Mouse (Mus musculus): ENCODE data around the gene Nr3c2.

Nr3c2 gene

DNA sequence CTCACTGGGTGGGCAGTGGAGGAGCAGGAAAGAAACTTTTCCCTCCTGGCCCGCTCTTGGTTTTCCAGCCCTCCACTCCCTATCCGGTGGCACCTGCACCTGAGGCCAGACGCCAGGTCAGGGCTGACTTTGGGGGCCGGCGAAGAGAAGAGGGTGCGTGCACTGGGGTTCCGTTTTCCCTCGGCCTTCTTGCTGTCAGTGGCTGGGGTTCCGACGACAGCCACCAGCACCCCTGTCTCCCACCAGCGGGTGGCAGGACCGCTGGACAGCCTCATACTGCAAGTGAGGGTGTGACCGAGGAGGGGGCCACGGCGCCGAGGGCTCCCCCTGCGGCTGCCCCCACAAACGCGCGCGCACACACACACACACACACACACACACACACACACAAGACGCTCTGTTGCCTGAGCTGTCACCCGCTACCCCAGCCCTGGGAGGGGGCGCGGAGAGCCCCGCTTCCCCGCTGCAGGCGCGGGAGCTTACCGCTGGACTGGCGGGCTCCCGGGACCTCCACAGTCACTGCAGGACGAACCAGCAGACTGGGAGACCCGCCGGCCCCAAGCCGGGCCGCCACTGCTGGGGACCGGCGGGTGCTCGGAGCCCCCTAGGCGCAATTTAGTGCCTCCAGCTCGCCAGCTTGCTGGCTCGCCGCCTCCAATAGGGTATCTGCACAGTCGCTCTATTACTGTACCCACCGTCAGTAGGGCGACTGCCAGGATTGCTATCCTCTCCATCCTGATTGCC is at the start of gene Nr3c2:
Nr3c2 (plus strand) TSS at position 32 of the 744 bp plus-strand sequence.
- DNase-seq (ENCODE audit: low spot score in 2 of 2): peak; percentile 41 to 46

DNA sequence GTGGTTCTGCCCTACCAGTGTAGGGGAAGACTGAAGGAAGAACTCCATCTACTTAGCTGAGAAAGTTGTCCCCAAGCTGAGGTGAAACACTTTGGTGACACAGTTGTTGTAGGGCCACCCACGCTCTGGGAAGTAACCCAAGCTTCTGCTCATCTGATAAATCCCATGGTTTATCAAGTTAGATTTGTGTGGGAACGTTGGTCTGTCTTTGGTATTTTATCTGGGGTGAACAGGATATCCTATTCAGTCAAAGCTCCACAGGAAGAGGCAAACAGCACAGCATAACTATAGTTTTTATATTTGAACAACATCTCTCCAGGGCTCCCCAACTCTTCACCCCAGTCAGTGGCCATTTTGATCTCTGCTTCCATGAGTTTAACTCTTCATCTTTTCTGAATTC is 40.7 kb upstream of the Nr3c2 start:
- DNase-seq (ENCODE audit: low spot score in 2 of 2): no peak

DNA sequence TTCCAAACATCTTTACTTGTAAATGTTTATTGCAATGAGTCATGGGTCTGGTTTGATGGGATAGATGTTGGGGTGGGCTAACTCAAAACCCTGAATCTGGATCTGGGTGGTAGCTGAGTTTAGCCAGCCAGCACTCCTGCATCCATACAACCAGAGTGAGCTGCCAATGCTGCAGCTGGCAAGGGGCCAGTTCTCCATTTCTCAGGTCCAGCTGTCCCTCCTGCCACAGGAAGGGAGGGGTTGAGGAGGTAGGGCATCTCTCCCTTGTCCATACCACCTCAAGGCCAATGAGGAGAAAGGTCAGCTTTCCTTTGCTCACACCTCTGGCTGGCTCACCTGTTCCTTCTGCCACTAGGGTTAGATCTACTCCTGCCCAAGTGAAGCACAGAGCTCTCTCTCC is 39.5 kb upstream of the Nr3c2 start:
- DNase-seq (ENCODE audit: low spot score in 2 of 2): no peak

DNA sequence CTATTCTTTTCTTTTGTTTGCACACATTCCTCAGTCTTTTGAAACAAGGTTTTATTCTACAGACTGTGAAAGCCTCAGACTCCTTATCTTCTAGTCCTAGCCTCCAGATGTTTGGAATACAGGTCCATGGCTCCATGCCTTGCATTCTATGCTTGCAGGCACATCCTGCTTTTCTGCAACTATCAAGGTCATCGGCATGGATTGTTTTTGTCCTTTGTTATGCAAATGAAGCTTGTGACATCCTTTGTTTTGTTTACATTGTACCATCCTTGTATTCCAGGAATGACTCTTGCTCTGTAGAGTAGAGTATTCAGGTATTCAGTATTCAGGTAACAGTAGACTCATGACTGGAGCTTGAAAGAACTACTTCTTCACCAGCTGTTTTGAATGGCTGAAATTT is 36.2 kb upstream of the Nr3c2 start:
- DNase-seq (ENCODE audit: low spot score in 2 of 2): no peak

DNA sequence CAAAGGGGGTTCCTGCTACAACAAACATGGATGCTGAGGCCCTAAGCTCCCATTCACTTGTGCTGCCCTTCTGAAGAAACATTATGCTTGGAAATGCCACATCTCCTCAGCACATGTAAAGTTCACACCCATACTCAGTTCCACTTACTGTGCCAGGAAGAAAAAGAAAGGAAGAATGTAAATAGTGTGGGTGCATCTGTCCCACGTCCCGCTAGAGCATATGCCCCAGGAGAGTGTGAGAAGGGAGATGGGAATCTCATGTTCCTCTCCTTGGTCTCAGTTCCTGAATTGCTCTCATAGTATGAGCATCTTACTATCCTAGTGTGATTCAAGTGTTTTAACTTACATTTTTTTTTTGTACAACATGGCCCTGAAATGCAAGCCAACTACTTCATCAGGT is 22.4 kb upstream of the Nr3c2 start:
- peak; percentile 7 to 23 for DNase-seq (ENCODE audit: low spot score in 2 of 2)

DNA sequence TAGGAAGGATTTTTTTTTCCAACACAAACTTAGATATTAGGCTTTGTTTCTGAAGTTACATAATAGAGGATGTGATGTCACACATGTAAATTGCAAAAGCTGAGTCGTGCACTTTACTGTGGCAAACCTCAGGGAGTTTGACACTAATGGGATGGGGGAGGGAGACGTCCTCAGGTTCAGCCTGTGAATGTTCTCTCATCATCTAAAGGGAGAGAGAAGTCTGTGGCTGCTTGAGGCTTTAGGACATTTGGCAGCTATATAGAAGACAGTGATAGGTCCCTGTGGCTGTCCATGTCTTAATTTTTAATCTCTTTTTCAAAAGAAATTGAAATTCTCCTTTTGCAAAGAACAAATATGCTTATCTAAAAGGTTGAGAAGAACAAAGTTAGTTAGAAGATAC is 2.2 kb upstream of the Nr3c2 start:
- no peak for DNase-seq (ENCODE audit: low spot score in 2 of 2)

DNA sequence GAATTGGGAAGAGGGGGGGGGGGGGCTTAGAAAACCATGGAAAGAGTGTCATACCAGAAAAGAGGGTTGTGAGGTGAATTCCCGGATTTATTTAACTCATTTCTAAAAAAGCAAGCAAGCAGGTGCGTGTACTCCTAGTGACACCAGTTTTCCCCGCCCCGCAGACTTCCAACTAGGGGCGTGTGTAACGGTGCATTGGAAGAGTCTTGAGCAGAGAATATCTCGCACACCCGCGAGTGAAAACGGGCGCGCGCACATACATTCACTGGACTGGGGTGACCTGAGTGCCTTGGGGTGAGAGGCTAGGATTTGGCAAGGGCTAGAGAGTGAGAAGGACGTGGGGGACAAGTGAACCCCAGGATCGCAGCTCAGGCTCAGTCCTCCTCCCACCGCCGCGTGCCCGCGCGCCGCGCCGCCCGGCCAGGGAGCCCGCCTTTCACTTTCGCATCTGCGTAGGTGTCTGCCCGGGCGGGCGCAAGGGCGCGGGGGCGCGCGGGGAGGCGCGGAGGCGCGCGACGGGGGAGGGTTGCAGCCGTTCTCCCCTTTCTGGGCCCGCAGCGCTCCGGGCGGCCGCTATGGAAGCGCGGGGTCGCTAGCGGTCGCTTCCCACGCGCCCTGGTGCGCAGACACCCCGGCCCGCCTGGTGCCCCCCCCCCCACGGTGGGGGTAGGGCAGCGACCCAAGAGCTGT is 376 bp upstream of the Nr3c2 start:
- DNase-seq (ENCODE audit: low spot score in 2 of 2): peak; percentile 54 to 59

DNA sequence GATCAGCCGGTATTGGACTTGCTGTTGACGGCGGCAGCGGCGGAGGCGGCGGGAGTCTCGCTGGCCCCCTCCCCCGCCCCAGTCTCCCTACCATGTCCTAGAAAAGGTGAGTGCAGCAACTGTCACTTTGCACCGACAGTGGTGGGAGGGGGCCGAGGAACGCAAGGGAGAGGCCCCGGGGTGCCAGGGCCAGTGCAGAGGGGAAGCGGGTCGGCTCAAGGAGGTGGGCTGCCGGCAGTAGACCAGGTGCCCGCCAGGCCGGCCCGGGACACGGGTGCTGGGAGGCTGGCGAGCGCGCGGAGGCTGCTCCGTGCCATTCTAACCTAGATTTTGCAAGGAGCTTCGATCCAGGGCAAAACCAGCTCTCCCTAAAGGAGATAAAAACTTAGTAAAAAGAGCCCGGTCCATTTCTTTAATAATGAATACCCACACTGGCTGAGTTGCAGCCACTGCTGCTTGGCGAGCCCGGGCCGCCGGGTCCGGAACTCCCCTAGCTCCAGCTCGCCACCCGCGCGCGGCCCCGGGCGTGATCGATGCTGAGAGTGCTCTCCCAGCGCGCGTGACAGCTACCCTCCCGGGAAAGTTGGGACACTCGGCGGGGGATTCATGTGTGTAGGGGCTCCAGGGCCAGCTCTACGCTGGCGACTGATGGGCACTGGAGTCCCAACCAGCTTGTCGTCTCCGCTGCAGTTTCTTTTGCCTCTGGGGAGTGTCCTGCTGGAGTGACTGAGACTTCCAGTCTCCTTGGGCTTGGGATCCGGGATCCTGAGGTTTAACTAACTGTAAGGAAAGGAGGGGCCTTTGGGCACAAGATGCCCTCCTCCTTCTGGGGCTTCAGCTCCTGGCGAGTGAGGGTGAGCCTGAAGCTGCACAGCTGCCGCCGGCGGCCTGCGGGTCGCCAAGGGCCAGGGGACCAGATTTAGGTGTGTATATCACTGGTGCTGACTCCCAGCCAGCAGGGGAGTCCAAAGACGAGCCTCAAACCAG is 1.2 kb downstream of the Nr3c2 start:
- peak; percentile 40 to 57 for DNase-seq (ENCODE audit: low spot score in 2 of 2)

DNA sequence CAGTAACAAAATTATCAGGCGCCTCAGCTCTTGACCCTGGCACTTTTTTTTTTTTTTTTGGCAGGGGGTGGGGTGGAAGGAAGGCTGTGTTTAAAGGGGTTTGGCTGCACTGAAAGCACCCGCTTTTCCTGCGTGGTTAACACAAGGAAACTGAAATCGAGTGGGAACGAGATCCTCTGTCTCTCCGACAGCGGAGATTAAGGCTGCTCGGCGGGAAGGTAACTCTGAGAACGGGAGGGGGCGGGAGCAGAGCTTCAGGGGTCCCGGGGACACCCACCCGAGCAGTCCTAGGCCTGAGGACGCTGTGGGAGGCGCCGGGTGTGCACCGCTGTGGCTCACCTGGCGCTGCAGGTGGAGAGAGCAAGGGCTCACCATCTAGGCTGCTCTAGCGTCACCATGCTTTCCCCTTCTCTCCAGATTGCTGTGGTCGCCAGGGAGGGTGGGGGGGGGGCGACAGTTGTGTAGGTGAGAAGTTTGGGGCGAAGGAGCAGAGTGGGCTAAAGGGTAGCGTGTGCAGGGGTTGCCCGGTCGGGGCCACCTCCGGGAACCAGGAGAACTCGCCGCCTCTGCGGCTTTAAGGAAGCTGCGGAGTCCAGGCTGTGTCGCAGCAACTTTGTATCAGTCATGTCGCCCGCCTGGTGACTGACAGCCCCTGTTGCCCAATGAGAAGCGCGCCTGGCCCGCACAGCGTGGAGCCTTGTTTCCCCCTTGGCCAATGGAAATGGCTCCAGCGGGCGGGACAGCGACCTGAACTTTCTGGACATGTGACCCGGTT is 2.4 kb downstream of the Nr3c2 start:
- peak; percentile 96 to 98 for DNase-seq (ENCODE audit: low spot score in 2 of 2)

DNA sequence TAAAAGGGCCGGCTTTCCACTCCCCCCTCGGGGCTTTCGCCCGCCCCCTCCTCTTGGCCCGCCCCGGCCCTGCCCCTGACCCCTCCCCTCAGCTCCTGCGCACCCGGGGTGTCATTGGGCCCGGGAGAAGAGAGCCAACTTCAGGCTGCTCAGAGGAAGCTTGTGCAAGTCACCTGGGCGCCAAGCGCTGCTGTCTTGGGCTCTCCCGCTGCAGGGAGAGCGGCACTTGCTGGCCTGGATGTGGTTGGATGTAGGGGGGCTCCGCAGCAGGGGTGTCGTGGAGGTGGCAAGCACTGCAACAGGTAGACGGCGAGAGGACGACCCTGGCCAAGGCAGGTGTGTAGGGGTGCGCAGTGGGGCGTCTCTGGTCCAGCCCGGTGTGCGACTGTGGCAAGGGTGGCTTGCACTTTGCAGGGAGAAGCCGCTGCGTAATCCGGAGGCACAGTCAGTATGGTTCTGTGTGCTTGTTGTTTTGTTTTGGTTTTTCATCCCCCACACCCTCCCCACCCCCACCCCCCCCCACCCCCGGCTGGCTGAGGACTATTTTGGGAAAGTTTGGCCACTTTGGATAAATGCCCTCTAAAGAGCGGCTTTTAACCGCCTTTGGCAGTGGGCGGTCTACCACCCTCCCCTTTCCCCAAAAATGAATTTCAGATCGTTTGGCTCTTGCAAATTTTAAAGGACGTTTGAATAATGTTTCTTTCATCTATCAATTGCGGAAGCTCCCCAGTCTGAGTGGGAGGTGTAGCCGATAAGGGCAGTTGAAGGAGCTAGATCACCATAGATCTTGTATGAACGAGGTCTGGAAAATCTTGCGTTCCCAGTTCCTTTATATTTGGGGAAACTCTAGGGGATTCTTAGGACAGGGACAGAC is 3.2 kb downstream of the Nr3c2 start:
- DNase-seq (ENCODE audit: low spot score in 2 of 2): no peak

DNA sequence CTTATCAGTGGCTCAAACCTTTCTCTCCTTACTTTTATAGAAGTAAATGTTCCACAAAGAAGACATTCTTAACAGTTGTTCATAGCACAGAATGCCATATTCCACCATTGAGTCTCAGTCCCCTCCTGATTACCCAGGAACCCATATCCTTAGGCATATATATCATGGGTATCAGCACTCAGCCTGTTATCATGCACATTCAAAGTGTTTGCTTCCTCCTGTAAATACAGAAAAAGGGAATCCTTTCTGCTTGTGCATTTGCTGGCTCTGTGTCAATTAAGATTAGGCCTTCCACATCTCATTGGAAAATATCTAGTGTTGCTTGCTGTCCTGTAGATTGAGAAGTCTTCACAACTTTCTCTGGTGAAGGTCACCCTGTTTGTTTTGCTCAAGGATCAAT is 12.0 kb downstream of the Nr3c2 start:
- no peak for DNase-seq (ENCODE audit: low spot score in 2 of 2)

DNA sequence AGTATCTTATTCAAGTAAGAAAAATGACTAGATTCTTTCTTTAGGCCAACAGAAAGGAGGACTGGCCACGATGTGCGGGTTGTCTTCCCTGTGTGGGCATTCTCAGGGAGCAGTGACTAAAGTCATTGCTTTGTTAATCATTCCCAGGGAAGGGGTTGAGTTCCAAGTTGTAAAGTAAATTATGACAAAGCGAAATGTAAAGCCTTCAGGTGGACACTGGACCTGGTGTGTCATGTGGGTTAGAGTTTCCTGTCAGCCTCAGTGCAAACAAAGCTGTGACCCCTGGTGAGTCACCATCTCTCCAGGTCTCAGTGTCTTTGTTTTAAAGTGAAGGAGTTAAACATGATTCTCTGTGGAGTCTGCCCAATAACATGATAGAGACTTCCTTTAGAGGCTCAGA is 13.4 kb downstream of the Nr3c2 start:
- no peak for DNase-seq (ENCODE audit: low spot score in 2 of 2)

DNA sequence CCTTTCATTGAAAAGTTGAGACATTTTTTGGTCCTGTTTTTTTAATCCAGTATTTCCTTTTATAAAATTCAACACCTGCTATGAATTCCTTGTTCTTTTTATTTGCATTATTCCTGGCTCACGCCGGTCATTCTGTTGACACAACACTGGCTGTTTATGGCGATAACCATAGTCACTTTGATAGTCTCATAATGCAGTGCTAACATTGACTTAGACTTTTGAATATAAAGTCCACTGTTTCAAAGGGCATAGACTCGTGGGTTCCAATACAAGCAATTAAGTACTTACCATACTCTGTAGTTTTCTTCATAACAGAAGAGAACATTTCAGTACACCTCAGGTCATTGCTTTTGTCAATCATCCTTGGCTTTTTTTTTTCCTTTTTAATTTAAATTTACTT is 14.0 kb downstream of the Nr3c2 start:
- DNase-seq (ENCODE audit: low spot score in 2 of 2): no peak

DNA sequence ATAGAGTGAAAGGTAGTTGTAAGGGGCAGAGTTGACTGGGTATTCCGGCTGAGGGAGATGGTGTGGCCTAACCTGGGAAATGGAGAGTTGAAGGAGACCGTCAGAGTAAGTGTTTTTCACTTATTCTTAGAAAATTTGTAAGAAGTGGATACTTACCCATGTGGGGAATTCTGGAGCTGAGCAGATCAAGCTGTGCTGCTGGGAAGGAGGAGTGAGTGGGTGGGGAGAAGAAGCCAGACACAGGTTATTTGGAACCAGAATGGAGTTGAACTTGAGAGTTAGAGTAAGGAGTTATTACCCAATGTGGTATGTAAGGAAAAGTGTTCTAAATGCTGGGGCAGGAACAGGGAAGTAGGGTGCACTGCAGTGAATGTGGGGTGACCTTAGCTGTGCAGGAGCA is 16.0 kb downstream of the Nr3c2 start:
- DNase-seq (ENCODE audit: low spot score in 2 of 2): no peak

DNA sequence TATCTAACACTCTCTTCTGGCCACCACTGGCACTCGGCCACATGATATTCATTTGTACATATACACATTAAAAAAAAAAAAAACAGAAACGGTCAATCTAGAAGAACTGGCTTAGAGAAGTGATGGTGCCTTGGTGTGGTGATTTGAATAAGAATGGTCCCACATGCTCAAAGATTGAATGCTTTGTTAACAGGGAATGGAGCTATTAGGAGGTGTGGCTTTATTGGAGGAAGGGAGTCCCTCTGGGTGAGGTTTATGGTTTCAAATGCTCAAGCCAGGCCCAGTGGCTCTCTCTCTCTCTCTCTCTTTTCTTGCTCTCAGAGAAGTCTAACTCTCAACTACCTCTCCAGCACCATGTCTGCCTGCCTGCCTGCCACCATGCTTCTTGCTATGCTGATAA is 20.3 kb downstream of the Nr3c2 start:
- DNase-seq (ENCODE audit: low spot score in 2 of 2): no peak

DNA sequence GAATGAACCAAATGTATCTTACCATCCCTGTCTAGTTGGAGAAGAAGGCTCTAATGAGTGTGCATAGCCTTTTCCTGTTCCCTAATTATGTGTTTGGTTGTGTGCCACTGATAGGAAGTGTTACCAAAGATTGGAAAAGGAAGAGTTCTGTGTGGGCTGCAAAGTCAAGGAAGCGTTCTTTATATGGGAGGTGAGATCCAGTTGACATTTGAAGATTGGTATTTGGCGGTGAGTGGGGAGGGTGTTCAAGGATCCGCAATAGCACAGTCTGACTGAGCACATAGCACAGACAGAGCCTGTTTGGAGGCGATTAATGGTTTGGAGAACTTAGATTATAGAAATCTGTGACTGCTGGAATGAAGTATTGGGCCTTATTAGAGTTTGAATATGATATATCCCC is 24.9 kb downstream of the Nr3c2 start:
- DNase-seq (ENCODE audit: low spot score in 2 of 2): no peak

DNA sequence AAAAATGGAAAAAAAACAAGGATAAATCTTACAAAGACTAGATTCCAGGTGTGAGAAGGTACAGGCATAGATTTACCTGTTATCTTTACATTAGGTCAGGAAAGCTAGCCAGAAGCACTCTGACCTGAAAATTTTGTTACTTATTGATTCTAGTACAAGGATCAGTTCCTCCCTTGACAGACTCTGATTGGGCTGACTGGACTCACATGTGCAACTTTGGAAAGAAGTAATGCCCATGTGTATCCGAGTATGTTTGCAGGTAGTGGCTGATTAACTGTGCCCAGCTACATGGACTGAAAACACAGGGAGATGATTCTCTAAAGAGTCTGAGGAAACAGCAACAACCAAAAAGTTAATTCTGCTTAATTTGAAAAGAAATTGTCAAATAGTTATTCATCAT is 29.1 kb downstream of the Nr3c2 start:
- DNase-seq (ENCODE audit: low spot score in 2 of 2): no peak

DNA sequence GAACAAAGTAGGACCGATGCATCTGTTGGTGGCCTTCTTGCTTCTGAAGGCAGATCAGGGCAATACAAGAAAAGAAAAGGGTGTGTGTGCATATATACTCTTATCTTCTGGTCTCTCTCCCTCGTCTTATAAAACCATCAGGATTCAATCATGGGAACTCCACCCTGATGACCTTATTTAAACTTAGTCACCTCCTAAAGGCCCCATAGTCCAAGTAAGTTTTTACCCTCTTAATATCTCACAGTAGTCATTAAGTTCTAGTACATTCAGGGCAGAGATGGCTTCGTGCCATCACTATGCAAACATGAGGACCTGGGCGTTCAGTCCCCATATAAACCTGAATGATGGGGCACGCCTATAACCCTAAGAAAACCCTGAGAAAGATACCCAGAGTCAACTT is 29.6 kb downstream of the Nr3c2 start:
- no peak for DNase-seq (ENCODE audit: low spot score in 2 of 2)

DNA sequence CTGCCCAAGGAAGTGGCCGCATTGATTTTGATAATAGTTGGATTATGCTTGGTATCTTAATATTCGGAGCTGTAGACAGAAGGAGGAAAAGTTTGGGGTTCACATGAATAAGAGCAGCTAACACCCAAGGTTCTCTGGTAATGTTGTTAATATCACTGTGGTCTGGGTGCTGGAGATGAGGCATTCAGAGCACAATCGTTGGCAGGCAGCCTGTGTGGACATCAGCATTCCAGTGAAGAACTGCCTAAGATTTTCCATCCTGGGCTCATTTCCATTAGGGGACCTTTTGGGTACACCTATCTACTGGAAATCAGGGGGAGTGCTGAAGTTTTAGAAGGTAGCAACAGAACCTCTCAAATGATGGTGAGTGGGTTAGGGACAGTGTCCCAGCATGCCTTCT is 65.8 kb downstream of the Nr3c2 start:
- no peak for DNase-seq (ENCODE audit: low spot score in 2 of 2)

DNA sequence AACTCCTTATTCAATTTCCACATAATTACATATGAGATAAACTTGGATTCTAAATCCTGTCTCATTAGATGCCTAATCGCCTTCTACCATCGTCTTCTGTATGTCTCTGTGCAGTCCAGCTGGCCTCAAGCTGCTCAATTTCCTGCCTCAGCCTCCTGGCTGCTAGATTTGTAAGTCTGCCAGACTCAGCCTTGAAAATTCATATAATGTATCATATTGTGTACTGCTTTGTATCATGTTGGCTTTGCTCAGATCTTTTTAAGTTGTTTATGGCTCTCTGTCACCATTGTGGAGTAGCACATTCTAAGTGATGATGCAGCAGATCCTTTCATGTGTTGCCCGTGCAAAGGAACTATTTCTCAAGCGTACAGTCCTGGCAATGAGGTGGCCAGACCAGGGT is 71.9 kb downstream of the Nr3c2 start:
- DNase-seq (ENCODE audit: low spot score in 2 of 2): no peak
